Mouse (Mus musculus): ENCODE data around the gene Zpbp.

GRCm38 (mm10) chr11:11393164-11393563 is 69.0 kb downstream of the Zpbp start:
- no peak for TF ChIP-seq CTCF (conservative IDR thresholded peaks at IDR 0.05; ENCODE audit: insufficient read depth, insufficient read length, low read depth, low read length)
- no peak for TF ChIP-seq POLR2A (IDR thresholded peaks at IDR 0.05; ENCODE audit: low read depth, low read length)
